Mouse (Mus musculus) spleen, adult 2 months (tissue): ENCODE results near the gene Lrrn2. TPM values are rescaled to one million over a fixed set of nuclear protein-coding genes. Genes with fewer than 3 reads are reported as not detected.

Source experiments
- DNase-seq, 2 experiments: peaks; one replicate each; pipeline versions ENCODE4 v3.0.0 to v3.0.0-alpha.2; 2012 to 2021; ENCODE audit warnings: low spot score in 2 of 2, low read depth in 1 of 2
- H3K27ac ChIP-seq: fragments of 200-500 bp; 2 replicates; pipeline ENCODE4 v1.5.1; 2012; ENCODE audit warnings: low read length, inconsistent platforms; ENCODE audit not compliant: insufficient read depth
- H3K27me3 ChIP-seq: fragments of 200-500 bp; 2 replicates; pipeline ENCODE4 v1.6.1; 2012; ENCODE audit warnings: mild to moderate bottlenecking, moderate library complexity, low read length, inconsistent platforms; ENCODE audit not compliant: control insufficient read depth, insufficient read depth
- H3K36me3 ChIP-seq: fragments of 200-500 bp; 2 replicates; pipeline ENCODE4 v1.6.1; 2012; ENCODE audit warnings: mild to moderate bottlenecking, low read length, inconsistent platforms; ENCODE audit not compliant: control insufficient read depth, insufficient read depth
- H3K4me1 ChIP-seq: fragments of 200-500 bp; 2 replicates; pipeline ENCODE4 v1.6.1; 2011; ENCODE audit warnings: inconsistent platforms; ENCODE audit not compliant: control insufficient read depth, insufficient read depth, insufficient read length
- H3K4me3 ChIP-seq: fragments of 200-500 bp; 2 replicates; pipeline ENCODE4 v1.5.1; 2011; ENCODE audit warnings: mild to moderate bottlenecking, inconsistent platforms; ENCODE audit not compliant: insufficient read depth, insufficient read length; ENCODE audit errors: extremely low read depth
- CTCF ChIP-seq: fragments of 200-500 bp; IDR thresholded peaks from 2 replicates; pipeline ENCODE4 v1.5.1; 2011; ENCODE audit warnings: mild to moderate bottlenecking, inconsistent platforms; ENCODE audit not compliant: insufficient read depth, insufficient read length, insufficient replicate concordance; ENCODE audit errors: extremely low read depth
- POLR2A ChIP-seq: fragments of 200-500 bp; IDR thresholded peaks from 2 replicates; pipeline ENCODE4 v1.6.1; 2011; ENCODE audit warnings: low read depth, low read length, inconsistent platforms
- WGBS: fragments of 180-500 bp; shearing (Covaris S2); methylation state at CpG from one replicate; pipeline ENCODE4 v1.1.7; 2018; 5-methylcytosine and 5-hydroxymethylcytosine counted together
- polyA plus RNA-seq: library from polyadenylated mRNA; depleted of rRNA; stranded (reverse); fragments of >200 nt; gene quantifications from 2 replicates; pipeline ENCODE4 v1.2.3, GENCODE M21; 2012

Lrrn2 gene
- polyA plus RNA-seq, 1 experiment: 0.41 TPM

- WGBS: 48% methylated on average over 4 of the region's 4 CpGs
- Histone ChIP-seq H3K4me1 (no peaks in the 10 kb centered on the region), H3K27me3 (peaks cover 7% of the 10 kb centered on the region), H3K27ac (no peak overlapping the region), H3K36me3 (no peaks in the 10 kb centered on the region), H3K4me3 (no peak overlapping the region)
- no peak for DNase-seq
- TF ChIP-seq POLR2A (no peak), CTCF (no peak)
Observed at GRCm38 (mm10) chr1:132885701-132886100, 5.6 kb downstream of the Lrrn2 start.

- DNase-seq: no peak
- Histone ChIP-seq H3K4me3 (no peak overlapping the region), H3K4me1 (no peaks in the 10 kb centered on the region), H3K36me3 (no peaks in the 10 kb centered on the region), H3K27ac (no peak overlapping the region), H3K27me3 (peaks cover under 1% of the 10 kb centered on the region; the same call in 1 of the 2 replicates)
- 65% methylated on average over 4 of the region's 4 CpGs for WGBS
- TF ChIP-seq POLR2A (no peak), CTCF (no peak)
Observed at GRCm38 (mm10) chr1:132886626-132887025, 6.6 kb downstream of the Lrrn2 start.

DNA sequence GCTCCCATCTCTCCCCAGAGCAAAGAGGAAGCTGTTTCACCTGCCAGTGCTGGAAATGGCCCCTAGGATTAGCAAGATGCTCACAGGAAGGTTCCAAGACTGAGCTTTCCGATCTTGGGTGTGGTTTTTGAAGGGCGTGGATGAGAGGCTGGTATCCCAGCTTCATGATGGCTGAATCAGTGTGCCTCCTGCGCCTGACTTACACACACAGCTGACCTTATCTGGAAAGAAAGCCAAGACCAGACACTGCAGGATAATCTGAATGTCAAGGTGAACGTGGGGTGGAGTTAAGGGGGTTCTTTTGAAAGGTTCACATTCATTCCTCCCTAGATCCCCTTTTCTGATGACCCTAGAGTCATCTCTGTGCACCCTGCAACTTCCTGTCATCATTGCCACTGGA, 8.7 kb downstream of the Lrrn2 start:
- no peak for DNase-seq
- H3K27ac ChIP-seq: no peak overlapping the region
- H3K4me1 ChIP-seq: no peaks in the 10 kb centered on the region
- 73% methylated on average over 4 of the region's 4 CpGs for WGBS
- TF ChIP-seq POLR2A (no peak), CTCF (no peak)
- H3K4me3 ChIP-seq: no peak overlapping the region
- H3K27me3 ChIP-seq: no peaks in the 10 kb centered on the region
- no peaks in the 10 kb centered on the region for H3K36me3 ChIP-seq

DNA sequence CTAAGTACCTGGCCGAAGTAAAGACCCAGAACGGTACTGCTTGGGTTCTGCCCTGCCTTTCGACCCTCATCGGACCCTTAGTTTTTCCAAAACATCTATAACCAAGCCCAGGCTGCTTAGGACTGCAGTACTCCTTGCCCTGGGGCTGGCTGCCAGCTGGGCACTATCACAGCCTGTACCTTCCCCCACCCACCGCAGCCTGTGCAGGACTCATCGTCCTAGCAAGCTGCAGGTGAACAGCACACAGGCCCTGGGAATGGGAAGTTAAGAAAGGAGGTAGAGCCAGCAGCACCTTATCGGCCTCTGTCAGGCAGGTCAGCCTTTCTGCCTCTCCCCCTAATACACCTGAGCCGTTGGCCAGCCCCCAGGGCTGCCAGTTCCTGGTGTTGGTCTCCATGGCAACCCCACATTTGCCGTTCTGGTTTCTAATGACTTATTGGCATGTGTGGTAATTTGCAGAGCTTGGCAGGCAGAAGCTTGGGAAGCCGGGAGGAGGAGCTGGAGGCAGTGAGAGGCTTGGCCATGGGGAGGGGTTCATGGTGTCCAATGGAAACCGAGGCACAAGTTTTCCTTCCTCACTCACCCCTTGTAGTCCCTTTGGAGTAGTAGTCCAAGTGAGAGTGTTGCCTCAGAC, 10.2 kb downstream of the Lrrn2 start:
- Histone ChIP-seq H3K4me3 (no peak overlapping the region), H3K36me3 (no peaks in the 10 kb centered on the region), H3K4me1 (no peaks in the 10 kb centered on the region), H3K27me3 (no peaks in the 10 kb centered on the region), H3K27ac (no peak overlapping the region)
- 71% methylated on average over 11 of the region's 11 CpGs for WGBS
- TF ChIP-seq CTCF (no peak), POLR2A (no peak)
- DNase-seq: no peak

DNA sequence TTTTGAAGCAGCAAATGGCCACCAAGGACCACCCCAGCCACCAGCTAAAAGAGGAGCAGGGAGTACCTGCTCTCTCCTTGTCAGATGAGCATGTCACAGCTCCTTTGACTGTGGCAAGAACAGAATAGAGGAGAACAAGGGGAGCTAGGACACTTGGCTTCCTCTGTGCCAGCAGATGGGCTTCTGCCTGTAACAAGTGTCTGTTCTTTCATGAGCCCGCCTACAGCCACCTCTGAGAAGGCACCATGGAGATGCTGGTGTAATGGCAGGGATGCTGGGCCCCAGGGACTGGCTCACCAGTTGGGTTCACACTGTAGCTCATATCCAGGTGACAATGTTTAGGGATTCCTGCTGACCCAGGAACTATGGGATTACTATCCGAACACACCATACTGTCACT, 12.0 kb downstream of the Lrrn2 start:
- 63% methylated on average over 2 of the region's 2 CpGs for WGBS
- TF ChIP-seq CTCF (no peak), POLR2A (no peak)
- Histone ChIP-seq H3K36me3 (no peaks in the 10 kb centered on the region), H3K4me3 (no peak overlapping the region), H3K27ac (no peak overlapping the region), H3K27me3 (no peaks in the 10 kb centered on the region), H3K4me1 (no peaks in the 10 kb centered on the region)
- DNase-seq: no peak

DNA sequence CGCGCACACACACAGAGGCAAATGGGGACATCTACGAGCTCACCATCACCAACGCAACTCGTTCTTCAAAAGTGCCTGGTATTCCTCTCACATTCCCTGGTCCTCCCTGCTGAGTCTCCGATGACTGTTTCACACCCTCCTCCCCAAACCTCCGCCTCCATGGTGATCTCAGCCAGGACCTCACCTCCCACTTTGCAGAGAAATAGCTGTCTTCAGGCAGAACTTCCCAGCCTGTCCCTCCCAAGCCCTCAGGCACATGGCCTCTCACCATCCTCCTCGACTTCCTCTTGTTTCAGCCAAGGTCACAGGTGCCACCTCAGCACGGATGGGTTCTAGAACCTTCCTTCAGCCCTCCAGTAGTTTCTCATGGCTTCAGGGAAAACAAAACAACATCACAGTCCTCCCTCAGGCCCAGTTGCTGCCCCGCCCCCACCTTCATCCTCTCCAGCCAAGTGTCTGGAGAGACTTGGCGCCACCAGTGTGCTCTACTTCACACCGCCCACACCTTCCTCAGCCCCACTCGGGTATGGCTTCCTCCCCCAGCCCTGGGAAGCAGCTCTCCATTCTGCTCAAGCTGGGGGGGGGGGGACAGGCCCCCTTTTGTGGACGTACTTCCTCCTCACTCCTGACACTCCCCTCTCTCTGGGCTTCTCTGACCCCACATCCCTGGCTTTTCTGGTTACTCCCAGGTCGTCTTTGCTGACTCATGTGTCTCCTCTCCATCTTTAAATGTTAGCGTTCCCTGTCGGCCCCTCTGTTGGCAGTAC, 13.4 kb downstream of the Lrrn2 start:
- no peak overlapping the region for H3K4me3 ChIP-seq

GRCm38 (mm10) chr1:132899029-132899428, 19.0 kb downstream of the Lrrn2 start:
- no peak for TF ChIP-seq POLR2A
- no peak for TF ChIP-seq CTCF
- H3K27me3 ChIP-seq: no peaks in the 10 kb centered on the region

More for the DNA sequence above, 13.4 kb downstream of the Lrrn2 start:
- TF ChIP-seq POLR2A: no peak
- TF ChIP-seq CTCF: no peak
- H3K36me3 ChIP-seq: no peaks in the 10 kb centered on the region
- H3K27ac ChIP-seq: no peak overlapping the region
- H3K27me3 ChIP-seq: no peaks in the 10 kb centered on the region
- WGBS: 53% methylated on average over 17 of the region's 17 CpGs
- no peaks in the 10 kb centered on the region for H3K4me1 ChIP-seq
- DNase-seq: no peak

More at GRCm38 (mm10) chr1:132899029-132899428, 19.0 kb downstream of the Lrrn2 start:
- no peak overlapping the region for H3K4me3 ChIP-seq
- no peak for DNase-seq
- 91% methylated on average over 6 of the region's 6 CpGs for WGBS
- H3K36me3 ChIP-seq: no peaks in the 10 kb centered on the region
- no peaks in the 10 kb centered on the region for H3K4me1 ChIP-seq
- no peak overlapping the region for H3K27ac ChIP-seq
